Mouse (Mus musculus) erythroblast, embryonic 14.5 days (primary cell): ENCODE results near the gene Vcam1.

Experiments
- GATA1 ChIP-seq: IDR thresholded peaks from 2 replicates; pipeline ENCODE4 v1.6.1; 2012; ENCODE audit warnings: low read length, inconsistent platforms, mixed read lengths
- TAL1 ChIP-seq: IDR thresholded peaks from 3 replicates; pipeline ENCODE4 v1.6.1; 2012; ENCODE audit warnings: low read length, inconsistent platforms, mixed read lengths

GRCm38 (mm10) chr3:116163517-116163916 lies 34.0 kb upstream of the Vcam1 start:
- no peak for TF ChIP-seq TAL1
- no peak for TF ChIP-seq GATA1
